Mouse (Mus musculus) G1E (cell line): ENCODE measurements around the gene Sik1.

ENCODE experiments used
- CTCF ChIP-seq: IDR thresholded peaks from 2 replicates; pipeline ENCODE4 v1.5.1; 2012; ENCODE audit warnings: low read depth, low read length, inconsistent platforms, mixed read lengths
- GATA1 ChIP-seq: IDR thresholded peaks from 2 replicates; pipeline ENCODE4 v1.6.1; 2012; ENCODE audit warnings: borderline replicate concordance, low read length, inconsistent platforms, mixed read lengths
- GATA2 ChIP-seq: IDR thresholded peaks from 2 replicates; pipeline ENCODE4 v1.6.1; 2012; ENCODE audit warnings: low read depth, low read length, inconsistent platforms, borderline replicate concordance
- POLR2AphosphoS5 ChIP-seq: IDR thresholded peaks from 2 replicates; pipeline ENCODE4 v1.6.1; 2012; ENCODE audit warnings: low read depth, low read length, inconsistent platforms; ENCODE audit not compliant: insufficient replicate concordance
- TAL1 ChIP-seq: conservative IDR thresholded peaks from 2 replicates; pipeline ENCODE4 v1.6.1; 2012; ENCODE audit warnings: low read depth, low read length, inconsistent platforms, mixed read lengths

- TF ChIP-seq CTCF (no peak), POLR2AphosphoS5 (no peak), TAL1 (no peak), GATA1 (no peak), GATA2 (no peak)
These were observed 25.0 kb downstream of the Sik1 start for GRCm38 (mm10) chr17:31830506-31831075.
